Mouse (Mus musculus) small intestine, adult 2 months (tissue): Measurements from ENCODE around the gene Adamts14.

Source experiments
- CTCF ChIP-seq: fragments of 200-500 bp; IDR thresholded peaks from 2 replicates; pipeline ENCODE4 v1.5.1; 2012; ENCODE audit warnings: low read depth, mild to moderate bottlenecking, control low read depth, inconsistent platforms, low read length, moderate library complexity, mixed read lengths; ENCODE audit not compliant: insufficient replicate concordance, insufficient read length; ENCODE audit errors: extremely low read depth
- POLR2A ChIP-seq: fragments of 200-500 bp; IDR thresholded peaks from 2 replicates; pipeline ENCODE4 v1.6.1; 2012; ENCODE audit warnings: low read depth, mild to moderate bottlenecking, control low read depth, inconsistent platforms, low read length, moderate library complexity

- TF ChIP-seq POLR2A (no peak), CTCF (no peak)
These were observed 21.0 kb upstream of the Adamts14 start for GRCm38 (mm10) chr10:61294242-61294641.
